Mouse (Mus musculus) adrenal gland, adult 2 months (tissue): ENCODE data around the gene Pak1ip1. TPM values are rescaled to one million over a fixed set of nuclear protein-coding genes. Genes with fewer than 3 reads are reported as not detected.
A peak's percentile ranks its signal among the peaks of the same experiment; 100 is the strongest.
"Not testable (repeated sequence)": the region's sequence is repeated elsewhere in the genome, so short reads cannot be mapped to it uniquely, and the experiment has no call there.

ENCODE experiments used
- DNase-seq: peaks from one replicate; pipeline ENCODE4 v3.0.0; 2021
- long read RNA-seq: library from polyadenylated mRNA; stranded (forward); transcript quantifications from one replicate; pipeline ENCODE4 v2.0.0, GENCODE M21; 2021
- polyA plus RNA-seq: library from polyadenylated mRNA; depleted of rRNA; stranded (reverse); fragments of >200 nt; gene quantifications from 2 replicates; pipeline ENCODE4 v1.2.3, GENCODE M21; 2012; rRNA removed
- total RNA-seq, 2 experiments: library from RNA; stranded (reverse); gene quantifications; 2 replicates each; pipeline ENCODE4 v1.2.3; 2021

Gene Pak1ip1
- total RNA-seq (10 to 100 TPM; 50.1 to 61.7 TPM), polyA plus RNA-seq (78.6 and 87.0 TPM in 2 replicates)
- long read RNA-seq, transcript Pak1ip1-201 (10 exons, 1,722 nt), result major isoform, 57 of 61 reads
- long read RNA-seq, partial matches to known transcripts, result 2 of 61 reads
- long read RNA-seq, other reads (novel, unspliced or antisense), result 2 of 61 reads

DNA sequence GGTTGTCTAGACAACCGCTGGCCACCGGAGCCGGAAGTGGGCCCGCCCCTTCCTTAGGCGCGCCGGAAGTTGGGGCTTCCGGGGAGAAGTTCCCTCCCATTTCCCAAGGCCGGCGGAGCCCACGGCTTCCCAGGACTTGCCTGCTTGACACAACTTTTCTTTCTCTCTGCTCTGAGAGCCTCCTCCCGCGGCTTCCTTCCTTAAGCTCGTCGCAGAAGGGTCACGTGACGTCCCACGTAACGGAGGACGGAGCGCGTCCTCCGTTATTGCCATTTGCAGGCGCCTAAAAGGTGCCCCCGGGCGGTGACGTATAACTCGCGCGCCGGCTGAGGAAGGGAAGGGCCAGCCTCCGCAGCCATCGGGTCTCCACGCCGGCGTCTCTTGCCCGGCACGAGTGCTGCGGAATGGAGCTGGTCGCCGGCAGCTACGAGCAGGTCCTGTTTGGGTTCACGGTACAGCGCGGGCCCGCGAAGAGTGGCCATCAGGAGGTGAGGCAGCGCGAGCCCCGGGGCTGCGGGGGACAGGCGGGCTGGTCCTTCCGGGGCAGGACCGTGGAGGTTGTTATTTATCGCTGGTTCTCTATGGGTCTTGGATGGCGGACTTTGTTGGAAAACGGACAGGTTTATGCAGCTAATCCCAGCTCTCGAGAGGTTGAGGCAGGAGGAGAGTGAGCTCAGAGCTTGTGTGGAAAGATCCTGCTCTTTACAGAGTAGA, at the start of gene Pak1ip1:
Gene Pak1ip1 (plus strand): TSS at position 98 of the 714 bp plus-strand sequence.
- peak; percentile 95 for DNase-seq

DNA sequence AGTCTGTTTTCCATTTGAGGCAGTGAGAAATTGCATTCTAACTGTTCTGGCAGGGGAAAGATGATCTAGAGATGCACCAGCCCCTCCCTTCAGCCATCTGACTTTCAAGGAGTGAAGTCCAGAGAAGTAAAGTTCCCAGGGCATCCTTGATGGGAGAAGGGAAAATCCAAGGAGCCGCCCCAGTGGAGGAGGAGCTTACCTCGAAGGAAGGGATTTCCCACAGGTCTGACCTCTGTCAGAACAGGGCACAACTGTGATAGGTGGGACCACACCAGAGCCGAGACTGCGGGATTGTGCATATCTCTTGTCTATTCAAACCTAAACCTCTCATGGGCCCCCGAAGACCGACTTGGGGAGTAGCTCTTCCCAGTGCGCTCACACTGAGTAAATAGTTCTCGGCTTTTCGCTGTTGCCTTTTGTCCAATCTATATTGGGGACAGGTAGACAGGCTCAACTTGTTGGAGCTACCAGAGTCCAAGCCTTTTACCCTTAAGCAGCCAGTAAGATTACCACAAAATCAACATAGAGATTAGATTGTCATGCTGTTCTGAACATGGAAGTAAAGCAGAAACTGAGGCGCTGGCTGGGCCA, 49.3 kb upstream of the Pak1ip1 start:
- no peak for DNase-seq

DNA sequence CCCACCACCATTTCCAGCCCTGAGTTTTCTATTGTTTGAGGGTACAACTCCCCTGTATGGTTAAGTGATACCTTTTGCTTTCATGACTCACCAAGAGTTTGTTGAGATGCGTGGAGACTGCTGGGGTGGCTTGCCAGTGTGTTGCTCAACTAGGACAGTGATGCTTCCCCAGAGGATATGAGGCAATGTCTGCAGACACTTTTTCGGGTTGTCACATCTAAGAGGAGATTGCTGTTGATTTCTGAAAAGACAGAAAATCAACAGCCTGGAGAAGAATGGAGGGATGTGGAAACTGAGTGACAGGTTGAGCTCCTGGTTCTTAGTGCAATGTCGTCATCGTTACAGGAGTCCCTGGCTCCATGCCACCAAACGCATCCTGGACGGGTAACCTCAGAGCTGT, 47.6 kb upstream of the Pak1ip1 start:
- no peak for DNase-seq

DNA sequence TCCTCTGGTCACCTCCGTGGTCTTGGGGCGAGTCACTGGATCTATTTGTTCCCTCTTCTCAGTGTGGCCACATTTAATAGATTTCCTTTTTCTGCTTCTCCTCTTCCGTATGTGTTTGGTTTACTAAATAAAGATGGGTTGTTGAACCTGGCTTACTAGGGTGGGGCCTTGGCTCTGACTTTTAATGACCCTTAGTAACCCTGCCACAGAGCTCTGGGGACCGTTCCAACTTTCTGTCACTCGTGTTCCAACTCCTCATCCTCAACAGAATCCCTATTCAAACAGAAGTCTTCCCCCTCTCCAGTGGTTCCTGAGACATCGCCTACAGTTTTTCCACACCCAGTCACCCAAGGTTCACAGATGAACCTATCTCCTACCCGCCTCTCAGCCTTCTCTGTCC, 45.0 kb upstream of the Pak1ip1 start:
- DNase-seq, result no peak

DNA sequence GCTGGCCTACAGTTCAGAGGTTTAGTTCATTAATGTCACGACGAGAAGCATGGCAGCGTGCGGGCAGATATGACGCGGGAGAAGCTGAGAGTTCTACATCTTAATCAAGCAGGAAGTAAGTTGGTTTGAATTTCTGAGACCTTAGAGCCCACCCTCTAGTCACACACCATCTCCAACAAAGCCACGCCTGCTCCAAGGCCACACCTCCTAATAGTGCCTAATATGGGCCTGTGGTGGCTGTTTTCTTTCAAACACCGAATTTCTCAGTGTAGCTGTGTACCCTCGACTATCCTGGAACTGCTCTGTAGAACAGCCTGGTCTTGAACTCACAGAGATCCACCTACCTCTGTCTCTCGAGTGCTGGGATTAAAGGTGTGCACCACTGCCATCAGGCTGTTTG, 33.2 kb upstream of the Pak1ip1 start:
- DNase-seq, result no peak

DNA sequence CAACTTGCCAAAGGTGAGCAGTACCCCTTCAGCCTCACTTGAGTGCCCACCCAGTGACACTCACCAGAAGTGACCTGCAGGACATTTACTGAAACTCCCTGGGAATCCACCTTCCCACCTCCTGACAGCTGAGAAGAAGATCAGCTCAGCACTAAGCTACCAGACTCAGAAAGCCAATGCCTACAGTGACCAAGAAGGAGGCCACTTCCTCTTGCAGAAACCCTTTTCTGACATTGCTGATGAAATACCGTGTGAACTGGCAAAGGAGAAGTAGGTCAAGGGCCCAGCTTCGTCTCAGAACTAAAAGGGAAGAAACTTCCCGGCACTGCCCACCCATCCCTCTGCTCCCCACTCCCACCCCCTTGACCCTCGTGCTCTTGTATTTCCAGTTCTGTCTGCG, 32.3 kb upstream of the Pak1ip1 start:
- peak; percentile 25 for DNase-seq

DNA sequence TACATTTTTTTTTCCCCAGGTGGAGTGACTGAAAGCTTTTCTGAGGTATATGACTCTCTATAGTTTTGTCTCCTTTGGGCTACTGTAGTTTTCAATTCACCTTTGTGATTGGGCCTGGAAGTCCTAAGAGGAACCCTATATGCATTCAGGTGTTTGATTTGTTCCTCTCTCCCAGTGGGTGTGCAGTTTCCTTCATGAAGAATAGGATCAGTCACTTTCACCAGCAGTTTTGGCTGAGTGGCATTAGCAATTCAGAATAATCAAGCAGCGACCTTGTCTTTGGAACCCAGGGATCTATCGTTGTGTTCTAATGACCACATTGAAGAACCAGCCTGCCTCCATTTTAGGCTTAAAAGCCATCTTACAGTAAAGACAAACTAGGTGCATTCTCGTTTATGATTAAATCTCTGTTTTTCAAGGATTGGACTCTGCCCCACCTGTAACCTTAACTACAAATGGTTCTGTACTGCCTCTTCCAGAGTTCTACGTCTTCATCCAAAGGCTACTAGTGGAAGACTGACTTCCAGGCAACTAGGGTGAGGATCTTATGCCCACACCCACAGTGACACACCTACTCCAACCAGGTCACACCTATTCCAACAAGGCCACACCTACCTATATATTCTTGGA, 30.9 kb upstream of the Pak1ip1 start:
- no peak for DNase-seq

DNA sequence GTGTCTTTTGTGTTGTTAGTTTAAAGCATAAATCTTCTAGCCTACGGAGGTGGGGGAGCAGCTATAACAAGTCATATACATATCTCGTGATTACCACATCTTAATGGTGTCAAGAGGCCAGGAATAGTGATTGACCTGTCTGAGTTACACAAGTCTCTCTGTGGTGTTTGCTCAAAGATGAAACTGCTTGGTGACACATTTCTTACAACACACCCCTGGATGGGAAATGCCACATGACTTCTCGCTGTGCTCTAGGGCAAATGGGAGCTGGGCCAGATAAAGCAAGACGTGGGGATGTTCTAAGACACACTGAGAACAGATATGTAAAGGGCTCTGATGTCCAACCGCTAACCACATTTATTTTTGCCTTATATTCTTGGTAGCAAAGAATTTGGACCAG, 29.6 kb upstream of the Pak1ip1 start:
- peak; percentile 40 for DNase-seq

DNA sequence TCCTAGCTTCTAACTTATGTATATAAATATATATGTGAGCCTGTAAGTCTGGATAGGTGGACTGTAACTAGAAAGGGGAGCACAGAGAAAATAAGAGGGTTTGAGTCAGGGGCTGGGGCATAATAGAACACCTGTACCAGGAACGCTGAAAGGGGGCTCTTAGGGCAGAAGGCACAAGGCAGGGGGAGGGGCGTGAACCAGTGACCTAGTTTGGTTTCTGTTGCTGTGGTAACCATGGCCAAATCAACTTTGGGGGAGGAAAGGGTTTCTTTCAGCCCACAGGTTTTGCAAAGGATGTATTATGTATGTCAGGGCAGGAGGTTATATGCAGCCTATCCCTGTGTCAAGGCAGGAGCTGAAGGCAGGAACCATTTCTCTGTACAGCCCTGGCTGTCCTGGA, 29.0 kb upstream of the Pak1ip1 start:
- DNase-seq, result no peak

DNA sequence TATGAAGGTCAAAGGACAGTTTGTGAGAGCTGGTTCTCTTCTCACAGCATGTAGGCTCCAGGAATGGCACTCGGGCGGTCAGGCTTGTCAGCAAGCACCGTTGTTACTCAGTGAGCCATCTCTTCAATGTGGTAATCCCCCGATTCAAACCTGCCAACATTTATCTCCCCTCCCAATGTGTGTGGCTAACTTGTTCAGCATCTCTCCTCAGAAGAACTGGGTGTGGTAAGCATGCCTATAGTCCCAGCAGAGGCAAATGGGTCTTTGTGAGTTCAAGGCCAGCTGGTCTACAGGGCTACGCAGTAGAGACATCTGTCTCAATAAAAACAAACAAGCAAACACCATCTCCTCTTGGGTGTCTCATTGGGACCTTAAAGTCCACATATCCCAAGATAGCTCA, 27.8 kb upstream of the Pak1ip1 start:
- DNase-seq, result no peak

DNA sequence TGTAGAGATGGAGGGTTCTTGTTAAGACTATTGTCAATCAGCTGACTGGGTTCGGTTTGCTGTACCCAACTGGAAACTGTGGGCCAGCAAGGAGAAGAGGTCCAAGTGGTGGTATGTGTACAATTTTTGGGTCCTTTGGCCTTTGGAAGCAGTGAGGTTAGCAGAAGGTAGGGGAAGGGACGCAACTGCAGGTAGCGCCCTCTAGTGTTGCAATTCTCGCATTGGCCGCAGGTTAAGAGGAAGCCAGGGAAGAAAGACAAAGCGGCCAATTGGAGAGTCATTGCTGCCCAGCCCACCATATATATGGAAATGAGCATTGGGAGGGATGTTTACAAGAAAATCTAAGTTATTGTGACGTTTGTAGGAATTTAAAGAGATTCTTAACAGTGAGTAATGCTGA, 23.2 kb upstream of the Pak1ip1 start:
- DNase-seq, result peak; percentile 54

DNA sequence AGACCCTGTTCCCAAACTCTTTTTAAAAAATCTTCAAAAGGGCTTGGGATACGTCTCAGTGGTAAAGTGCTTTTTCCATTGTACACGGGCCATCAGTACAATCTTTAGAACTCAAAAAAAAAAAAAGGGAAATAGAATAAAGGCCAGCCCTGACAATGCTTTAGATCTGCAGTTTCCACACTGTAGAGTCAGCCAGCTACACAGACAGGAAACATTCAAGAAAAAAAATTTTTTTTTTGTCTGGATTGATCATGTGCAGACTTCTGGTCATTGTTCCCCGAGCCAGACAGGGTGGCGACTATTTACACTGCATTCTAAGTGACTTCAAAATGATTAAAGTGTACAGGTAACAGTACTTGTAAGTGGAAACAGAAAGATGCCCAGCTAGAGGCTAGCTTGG, 22.2 kb upstream of the Pak1ip1 start:
- DNase-seq, result no peak

DNA sequence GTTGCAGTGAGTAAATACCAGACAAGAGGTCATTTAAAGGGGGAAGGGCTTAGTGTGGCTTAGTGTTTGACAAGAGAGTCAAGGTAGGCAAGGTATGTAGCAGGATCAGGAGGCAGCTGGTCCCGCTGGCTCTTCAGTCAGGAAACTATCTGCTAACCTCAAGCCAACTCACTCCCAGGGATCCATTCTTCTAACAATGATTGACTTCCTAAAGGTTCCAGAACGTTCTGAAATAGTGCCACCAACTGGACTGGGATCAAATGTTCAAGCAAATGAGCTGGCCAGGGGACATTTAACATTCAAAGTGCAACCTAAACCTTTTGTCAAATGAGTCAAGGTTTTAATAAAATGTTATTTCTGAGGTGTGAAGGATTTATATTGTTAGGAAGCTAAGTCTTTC, 21.5 kb upstream of the Pak1ip1 start:
- DNase-seq, result no peak

DNA sequence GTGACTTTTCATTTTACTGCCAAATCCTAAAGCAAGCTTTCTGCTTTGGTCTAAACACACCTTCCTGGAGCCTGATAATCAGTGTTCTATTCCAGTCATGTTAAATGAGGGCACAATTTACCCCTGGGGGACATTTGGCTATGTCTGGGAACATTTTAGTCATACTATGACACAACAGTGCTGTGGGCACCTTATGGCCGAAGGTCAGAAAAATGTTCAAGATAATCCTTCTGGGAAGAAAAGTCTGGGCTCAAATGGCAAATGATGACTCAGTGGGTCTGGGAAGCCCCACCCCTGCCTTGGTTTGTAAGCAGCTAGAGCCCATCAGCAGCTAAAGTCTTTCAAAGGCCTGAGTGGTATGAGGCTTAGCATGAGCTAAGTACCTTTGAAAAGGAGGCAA, 18.1 kb upstream of the Pak1ip1 start:
- peak; percentile 51 for DNase-seq

DNA sequence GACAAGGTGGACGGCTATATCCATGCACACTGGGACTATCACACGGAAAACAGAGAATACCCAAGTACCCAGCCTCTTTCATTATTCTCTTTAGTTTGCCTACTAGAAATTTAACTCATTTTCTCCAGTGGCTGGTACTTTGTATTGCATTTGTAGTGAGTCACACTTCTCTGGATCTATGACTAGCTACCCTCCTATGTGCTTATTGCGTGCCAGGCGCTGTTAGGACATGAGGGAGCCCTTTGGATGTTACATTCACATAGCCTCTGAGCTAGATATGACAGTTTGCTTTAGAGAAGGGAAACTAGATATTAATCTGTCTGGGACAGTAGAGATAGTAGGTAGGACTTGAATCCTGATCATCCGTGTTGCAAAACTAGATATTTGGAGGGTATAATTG, 14.7 kb upstream of the Pak1ip1 start:
- no peak for DNase-seq

DNA sequence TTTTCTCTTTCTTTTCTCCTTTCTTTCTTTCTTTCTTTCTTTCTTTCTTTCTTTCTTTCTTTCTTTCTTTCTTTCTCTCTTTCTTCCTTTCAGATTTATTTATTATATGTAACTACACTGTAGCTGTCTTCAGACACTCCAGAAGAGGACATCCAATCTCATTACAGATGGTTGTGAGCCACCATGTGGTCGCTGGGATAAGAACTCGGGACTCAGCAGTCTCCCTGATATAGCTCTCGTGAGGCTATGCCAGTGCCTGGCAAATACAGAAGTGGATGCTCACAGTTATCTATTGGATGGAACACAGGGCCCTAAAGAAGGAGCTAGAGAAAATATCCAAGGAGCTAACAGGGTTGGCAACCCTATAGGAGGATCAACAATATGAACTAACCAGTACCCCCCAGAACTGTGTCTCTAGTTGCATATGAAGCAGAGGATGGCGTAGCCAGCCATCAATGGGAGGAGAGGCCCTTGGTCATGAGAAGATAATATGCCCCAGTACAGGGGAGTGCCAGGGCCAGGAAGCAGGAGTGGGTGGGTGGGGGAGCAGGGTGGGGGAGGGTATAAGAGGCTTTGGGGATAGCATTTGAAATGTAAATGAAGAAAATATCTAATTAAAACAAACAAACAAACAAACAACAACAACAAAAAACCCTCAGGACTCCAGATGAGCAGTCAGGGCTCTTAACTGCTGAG, 13.1 kb upstream of the Pak1ip1 start:
- not testable (repeated sequence) for DNase-seq

DNA sequence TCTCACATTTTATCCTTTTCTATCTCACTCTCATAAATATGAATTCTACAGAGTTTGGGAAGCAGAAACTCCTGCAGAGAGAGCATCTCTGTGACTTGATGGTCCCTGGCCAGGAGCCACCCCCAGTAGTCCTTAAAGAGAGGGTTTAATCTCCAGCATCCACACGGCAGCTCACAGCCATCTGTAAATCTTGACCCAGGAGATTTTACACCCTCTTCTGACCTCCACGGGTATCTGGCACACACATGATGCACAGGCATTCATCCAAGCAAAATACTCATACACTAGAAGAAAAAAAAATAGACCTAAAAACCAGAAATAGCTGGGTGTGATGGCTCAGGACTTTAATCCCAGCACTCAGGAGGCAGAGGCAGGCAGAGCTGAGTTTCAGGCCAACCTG, 12.4 kb upstream of the Pak1ip1 start:
- no peak for DNase-seq

DNA sequence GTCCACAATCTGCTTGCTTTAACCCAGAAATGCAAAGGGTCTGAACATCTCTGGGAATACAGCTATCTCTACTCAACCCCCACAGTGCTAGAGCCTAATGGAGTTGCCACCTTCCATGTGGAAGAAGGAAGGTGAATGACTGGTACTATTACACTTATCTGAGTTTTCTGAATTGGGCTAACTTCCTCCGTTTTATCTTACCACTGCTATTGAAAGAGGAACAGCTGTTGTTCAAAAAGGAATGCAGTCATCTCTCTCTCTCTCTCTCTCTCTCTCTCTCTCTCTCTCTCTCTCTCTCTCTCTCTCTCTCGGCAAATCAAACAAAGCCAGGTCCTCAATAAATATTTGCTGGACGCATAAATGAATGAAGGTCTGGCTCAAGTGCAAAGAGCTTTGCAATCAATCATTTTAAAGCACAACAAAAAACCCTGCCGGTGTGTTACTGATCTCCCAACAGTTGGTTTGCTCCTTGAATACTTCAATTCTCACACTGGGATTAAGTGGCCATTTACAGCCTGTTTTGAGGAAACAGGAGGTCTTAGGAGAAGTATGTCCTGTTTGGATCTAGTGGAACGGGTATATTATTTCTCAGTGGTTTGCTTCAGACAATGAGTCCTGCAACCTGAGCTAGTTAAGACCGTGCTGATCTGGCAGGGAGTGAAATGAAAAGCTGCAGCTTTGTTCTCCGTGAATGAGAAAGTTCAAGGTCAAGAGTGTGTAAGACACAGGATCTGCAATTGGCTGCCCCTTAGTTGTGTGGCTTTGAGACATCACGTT, 6.1 kb upstream of the Pak1ip1 start:
- no peak for DNase-seq

DNA sequence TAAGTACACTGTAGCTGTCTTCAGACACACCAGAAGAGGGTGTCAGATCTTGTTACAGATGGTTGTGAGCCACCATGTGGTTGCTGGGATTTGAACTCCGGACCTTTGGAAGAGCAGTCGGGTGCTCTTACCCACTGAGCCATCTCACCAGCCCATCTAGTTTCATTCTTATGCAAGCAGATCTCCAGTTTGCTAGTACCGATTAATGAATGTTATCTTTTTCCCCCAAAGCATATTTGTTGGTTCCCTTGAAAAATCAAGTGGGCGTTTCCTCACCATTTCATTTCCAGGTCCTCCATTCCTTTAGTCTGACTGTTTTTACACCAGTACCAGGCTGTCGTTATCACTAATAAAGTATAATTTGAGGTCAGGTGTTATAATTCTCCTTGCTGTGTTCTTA, 2.3 kb upstream of the Pak1ip1 start:
- not testable (repeated sequence) for DNase-seq

DNA sequence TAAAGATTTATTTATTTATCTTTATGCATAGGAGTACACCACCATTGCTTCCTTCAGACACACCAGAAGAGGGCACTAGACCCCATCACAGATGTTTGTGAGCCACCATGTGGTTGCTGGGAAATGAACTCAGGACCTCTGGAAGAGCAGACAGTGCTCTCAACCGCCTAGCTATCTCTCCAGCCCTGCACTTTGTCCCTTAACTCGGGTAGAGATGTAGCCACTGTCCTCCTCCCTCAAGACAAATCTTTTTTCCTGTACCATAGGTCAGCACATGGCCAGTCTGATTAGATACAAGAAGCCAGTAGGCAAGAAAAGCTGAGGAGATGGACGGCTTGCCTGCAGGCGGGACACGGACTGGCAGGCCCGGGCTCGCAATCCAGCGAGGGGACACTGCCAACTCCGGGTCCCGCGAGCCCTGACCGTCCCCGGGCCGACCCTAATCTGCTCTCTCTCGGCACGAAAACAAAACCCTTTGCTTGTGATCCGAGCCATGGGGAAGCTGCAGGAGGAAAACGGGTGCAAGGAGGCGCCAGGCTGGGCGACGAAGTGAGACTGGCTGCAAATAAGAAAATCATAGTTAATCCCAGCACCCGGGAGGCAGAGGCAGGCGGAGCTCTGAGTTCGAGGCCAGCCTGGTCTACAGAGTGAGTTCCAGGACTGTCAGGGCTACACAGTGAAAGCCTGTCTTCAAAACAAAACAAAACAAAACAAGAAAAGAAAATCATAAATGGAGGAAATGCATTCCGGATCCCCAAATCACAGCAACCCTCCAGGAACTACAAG, 490 bp upstream of the Pak1ip1 start:
- peak; percentile 64 for DNase-seq

DNA sequence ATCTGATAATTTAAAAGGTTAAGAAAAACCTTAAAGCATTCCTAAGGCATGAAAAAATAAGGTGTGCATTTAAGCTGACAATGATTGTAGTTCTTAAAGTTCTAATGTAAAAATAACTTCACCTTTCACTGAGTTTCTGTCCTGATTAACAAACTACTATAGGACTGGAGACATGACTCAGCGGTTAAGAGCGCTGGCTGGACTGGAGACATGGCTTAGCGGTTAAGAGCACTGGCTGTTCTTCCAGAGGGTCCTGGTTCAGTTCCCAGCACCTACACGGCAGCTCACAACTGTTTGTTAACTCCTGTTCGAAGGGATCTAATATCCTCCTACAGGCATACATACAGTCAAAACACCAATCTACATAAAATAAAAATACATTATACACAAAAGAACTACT, 1.2 kb downstream of the Pak1ip1 start:
- no peak for DNase-seq
